Mouse (Mus musculus) limb, embryonic 14.5 days (tissue): ENCODE measurements around the gene Ccdc157. TPM values are rescaled to one million over a fixed set of nuclear protein-coding genes. Genes with fewer than 3 reads are reported as not detected.
"Not testable (repeated sequence)": the region's sequence is repeated elsewhere in the genome, so short reads cannot be mapped to it uniquely, and the experiment has no call there.

Experiments
- ATAC-seq: fragments of 200-750 bp; cut with Nextera tagmentation; 2 replicates; pipeline ENCODE4 v1.8.0; 2017; ENCODE audit warnings: low read depth, moderate number of reproducible peaks, moderate TSS enrichment; ENCODE audit not compliant: low FRiP score
- DNase-seq: peaks from one replicate; pipeline ENCODE4 v3.0.0-alpha.2; 2015; ENCODE audit warnings: low spot score
- H3K27ac ChIP-seq: fragments of 300-500 bp; sonication (generic); replicated peaks from 2 replicates; pipeline ENCODE4 v1.5.1; 2014; ENCODE audit warnings: low read depth, mild to moderate bottlenecking, low read length, moderate library complexity, mixed read lengths
- H3K27me3 ChIP-seq: fragments of 300-500 bp; sonication (generic); 2 replicates; pipeline ENCODE4 v1.6.1; 2014; ENCODE audit warnings: low read length, mixed read lengths; ENCODE audit not compliant: control insufficient read depth, insufficient read depth
- H3K36me3 ChIP-seq: fragments of 300-500 bp; sonication (generic); 2 replicates; pipeline ENCODE4 v1.6.1; 2014; ENCODE audit warnings: mild to moderate bottlenecking, low read length, moderate library complexity, mixed read lengths; ENCODE audit not compliant: control insufficient read depth, insufficient read depth
- H3K4me1 ChIP-seq: fragments of 300-500 bp; sonication (generic); 2 replicates; pipeline ENCODE4 v1.6.1; 2014; ENCODE audit warnings: antibody characterized with exemption, low read length, mixed read lengths; ENCODE audit not compliant: control insufficient read depth, insufficient read depth
- H3K4me2 ChIP-seq: fragments of 300-500 bp; sonication (generic); replicated peaks from 2 replicates; pipeline ENCODE4 v1.6.1; 2014; ENCODE audit warnings: low read depth, mild to moderate bottlenecking, low read length, moderate library complexity; ENCODE audit not compliant: severe bottlenecking
- H3K4me3 ChIP-seq: fragments of 300-500 bp; sonication (generic); replicated peaks from 2 replicates; pipeline ENCODE4 v1.5.1; 2014; ENCODE audit warnings: low read length
- H3K9ac ChIP-seq: fragments of 300-500 bp; sonication (generic); 2 replicates; pipeline ENCODE4 v1.6.1; 2014; ENCODE audit warnings: mild to moderate bottlenecking, low read depth, low read length, moderate library complexity; ENCODE audit not compliant: severe bottlenecking
- H3K9me3 ChIP-seq: fragments of 300-500 bp; sonication (generic); 2 replicates; pipeline ENCODE4 v1.6.1; 2016; ENCODE audit warnings: low read length; ENCODE audit not compliant: control insufficient read depth
- POLR2A ChIP-seq: fragments of 200-500 bp; IDR thresholded peaks from 2 replicates; pipeline ENCODE4 v1.8.0; 2012; ENCODE audit warnings: inconsistent platforms, mild to moderate bottlenecking, moderate library complexity, borderline replicate concordance; ENCODE audit not compliant: insufficient read depth, insufficient read length; ENCODE audit errors: extremely low read depth
- WGBS: fragments of 180-500 bp; shearing (Covaris S2); extraction: QIAGEN DNeasy Blood & Tissue Kit; methylation state at CpG from one replicate; pipeline ENCODE4 v1.1.7; 2014; 5-methylcytosine and 5-hydroxymethylcytosine counted together
- polyA plus RNA-seq, 2 experiments: library from polyadenylated mRNA; depleted of rRNA in 1 of 2; stranded (reverse) in 1 of 2; unstranded in 1 of 2; fragments of >200 nt; fragmentation: Nextera tagmentation in 1 of 2; extraction: Ambion mirVana in 1 of 2; gene quantifications; 2 replicates each; pipeline versions ENCODE4 v1.2.1 to v1.2.3; 2012 to 2014

The Ccdc157 gene
- polyA plus RNA-seq, 2 experiments = 6.6 to 26.1 TPM

- no peak for DNase-seq
Measured at GRCm38 (mm10) chr11:4134400-4134799, 25.7 kb downstream of the Ccdc157 start.

GRCm38 (mm10) chr11:4133450-4133849 is 26.6 kb downstream of the Ccdc157 start:
- no peak overlapping the region for H3K4me3 ChIP-seq
- no peak overlapping the region for H3K4me2 ChIP-seq
- no peak overlapping the region for H3K27ac ChIP-seq
- ATAC-seq = no peak
- peaks cover 18% of the 10 kb centered on the region for H3K36me3 ChIP-seq
- H3K9ac ChIP-seq = no peak overlapping the region
- no peaks in the 10 kb centered on the region for H3K9me3 ChIP-seq
- TF ChIP-seq POLR2A = no peak
- DNase-seq = no peak
- peaks cover 10% of the 10 kb centered on the region for H3K4me1 ChIP-seq
- WGBS = 58% methylated on average over 3 of the region's 3 CpGs
- no peaks in the 10 kb centered on the region for H3K27me3 ChIP-seq

More at GRCm38 (mm10) chr11:4134400-4134799, 25.7 kb downstream of the Ccdc157 start:
- Histone ChIP-seq H3K27me3 (no peaks in the 10 kb centered on the region), H3K4me3 (no peak overlapping the region), H3K36me3 (peaks cover 28% of the 10 kb centered on the region), H3K9ac (0 out of 2 replicates have a peak overlapping the region, but pooled peaks have one; percentile 9), H3K27ac (no peak overlapping the region), H3K4me1 (peaks cover 10% of the 10 kb centered on the region), H3K4me2 (no peak overlapping the region; the same call in 1 of the 2 replicates), H3K9me3 (no peaks in the 10 kb centered on the region)
- peak; percentile 1; the same call in 1 of the 2 replicates for ATAC-seq
- no peak for TF ChIP-seq POLR2A
- WGBS = 55% methylated on average over 6 of the region's 6 CpGs

GRCm38 (mm10) chr11:4128461-4128860 is 31.6 kb downstream of the Ccdc157 start:
- H3K4me3 ChIP-seq, H3K9me3 ChIP-seq, H3K9ac ChIP-seq, H3K36me3 ChIP-seq, DNase-seq, H3K27ac ChIP-seq, H3K4me2 ChIP-seq, ATAC-seq, H3K27me3 ChIP-seq, H3K4me1 ChIP-seq: not testable (repeated sequence)
- WGBS = 96% methylated on average over 4 of the region's 4 CpGs

GRCm38 (mm10) chr11:4127059-4127458 is 33.0 kb downstream of the Ccdc157 start:
- Histone ChIP-seq H3K9ac (no peak overlapping the region), H3K27ac (no peak overlapping the region), H3K4me1 (no peaks in the 10 kb centered on the region), H3K9me3 (peaks cover 7% of the 10 kb centered on the region; the same call in 1 of the 2 replicates), H3K36me3 (no peaks in the 10 kb centered on the region), H3K27me3 (no peaks in the 10 kb centered on the region), H3K4me3 (no peak overlapping the region), H3K4me2 (no peak overlapping the region)
- DNase-seq = no peak
- TF ChIP-seq POLR2A = no peak
- 78% methylated on average over 1 of the region's 1 CpGs for WGBS
- ATAC-seq = no peak

- no peak for ATAC-seq
Measured at GRCm38 (mm10) chr11:4123922-4124321, 36.2 kb downstream of the Ccdc157 start.

More at GRCm38 (mm10) chr11:4123922-4124321, 36.2 kb downstream of the Ccdc157 start:
- peaks cover 1% of the 10 kb centered on the region; the same call in 1 of the 2 replicates for H3K4me1 ChIP-seq
- no peak overlapping the region for H3K4me2 ChIP-seq
- TF ChIP-seq POLR2A = no peak
- WGBS = 59% methylated on average over 5 of the region's 5 CpGs
- no peak overlapping the region for H3K27ac ChIP-seq
- peaks cover under 1% of the 10 kb centered on the region; the same call in 1 of the 2 replicates for H3K27me3 ChIP-seq
- no peaks in the 10 kb centered on the region for H3K36me3 ChIP-seq
- H3K9ac ChIP-seq = no peak overlapping the region
- DNase-seq = no peak
- H3K4me3 ChIP-seq = no peak overlapping the region
- peaks cover 7% of the 10 kb centered on the region; the same call in 1 of the 2 replicates for H3K9me3 ChIP-seq
